Mouse (Mus musculus): ENCODE measurements around the gene Mast4.

DNA sequence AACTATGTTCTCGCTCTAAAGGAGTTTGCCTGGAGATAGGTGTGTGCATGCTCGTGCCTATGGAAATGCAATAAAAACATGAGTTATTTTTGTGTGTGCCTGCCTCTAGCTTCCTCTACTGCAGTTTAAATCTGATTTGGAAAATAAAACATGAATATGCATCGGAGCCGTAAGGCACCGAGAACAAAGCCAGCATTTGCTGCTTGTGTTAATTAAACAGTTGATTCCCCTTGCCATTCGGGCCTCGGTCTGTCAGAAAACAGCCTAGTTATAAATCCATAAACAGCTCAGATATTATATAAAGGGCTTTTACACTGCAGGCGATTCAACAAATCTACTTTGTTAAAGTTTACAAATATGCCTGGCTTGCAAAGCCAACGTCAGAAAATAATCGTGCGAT is 565.8 kb downstream of the Mast4 start:
- TF ChIP-seq POLR2A (IDR thresholded peaks at IDR 0.05; ENCODE audit: control insufficient read depth, extremely low read depth, insufficient read depth, low read length, poor library complexity): no peak
- TF ChIP-seq CTCF (IDR thresholded peaks at IDR 0.05; ENCODE audit: borderline replicate concordance, control insufficient read depth, extremely low read depth, insufficient read depth, low read length, poor library complexity): no peak

Measured in thymus, adult 2 months (tissue).